Mouse (Mus musculus) T-helper 1 cell (primary cell): ENCODE measurements around the gene Itpripl1.

Experiments used
- in situ Hi-C: fragments of 300-600 bp; cut with MboI, MseI; formaldehyde crosslinking; loops from one replicate; pipeline ENCODE4 v1.15.1; 2025; ENCODE audit warnings: high pct_unique_total_duplicates

Gene Itpripl1

GRCm38 (mm10) chr2:127092000-127092399, 51.2 kb downstream of the Itpripl1 start:
- in situ Hi-C loops, result loop anchor here (10.0 kb wide), 1 partner anchor 113 kb away; the partner anchor contains the start of genes 1810024B03Rik and Snrnp200

- in situ Hi-C loops, result loop anchor here (10.0 kb wide), 1 partner anchor 115 kb away; the partner anchor contains the start of genes 1810024B03Rik and Snrnp200
Measured at GRCm38 (mm10) chr2:127090151-127090550, 53.1 kb downstream of the Itpripl1 start.
